Mouse (Mus musculus) embryonic facial prominence, embryonic 10.5 days (tissue): ENCODE data around the gene Tmem158. TPM values are rescaled to one million over a fixed set of nuclear protein-coding genes. Genes with fewer than 3 reads are reported as not detected.

Experiments
- DNase-seq: peaks from one replicate; pipeline ENCODE4 v3.0.0-alpha.2; 2017; ENCODE audit warnings: low spot score
- H3K27ac ChIP-seq: fragments of 300-500 bp; sonication (generic); replicated peaks from 2 replicates; pipeline ENCODE4 v1.5.1; 2016; ENCODE audit warnings: mild to moderate bottlenecking
- H3K27me3 ChIP-seq: fragments of 300-500 bp; sonication (generic); replicated peaks from 2 replicates; pipeline ENCODE4 v1.6.1; 2016; ENCODE audit warnings: low read depth, mild to moderate bottlenecking; ENCODE audit not compliant: poor library complexity, severe bottlenecking
- H3K36me3 ChIP-seq: fragments of 300-500 bp; sonication (generic); replicated peaks from 2 replicates; pipeline ENCODE4 v1.6.1; 2016; ENCODE audit warnings: mild to moderate bottlenecking, moderate library complexity
- H3K4me1 ChIP-seq: fragments of 300-500 bp; sonication (generic); 2 replicates; pipeline ENCODE4 v1.6.1; 2016
- H3K4me3 ChIP-seq: fragments of 300-500 bp; sonication (generic); 2 replicates; pipeline ENCODE4 v1.5.1; 2016; ENCODE audit warnings: mild to moderate bottlenecking, moderate library complexity
- H3K9me3 ChIP-seq: fragments of 300-500 bp; sonication (generic); 2 replicates; pipeline ENCODE4 v1.6.1; 2016; ENCODE audit warnings: mild to moderate bottlenecking
- WGBS: fragments of 180-500 bp; shearing (Covaris S2); methylation state at CpG from one replicate; pipeline ENCODE4 v1.1.7; 2016; 5-methylcytosine and 5-hydroxymethylcytosine counted together
- polyA plus RNA-seq: library from polyadenylated mRNA; unstranded; fragments of >200 nt; fragmentation: Nextera tagmentation; extraction: Ambion mirVana; gene quantifications from 2 replicates; pipeline ENCODE4 v1.2.1, GENCODE M21; 2016

Tmem158 gene
- polyA plus RNA-seq, 1 experiment from 2014 or later: 4.6 TPM

- H3K9me3 ChIP-seq: no peaks in the 10 kb centered on the region
- no peak overlapping the region for H3K4me3 ChIP-seq
- DNase-seq: no peak
- WGBS: 92% methylated on average over 2 of the region's 2 CpGs
- H3K27me3 ChIP-seq: no peaks in the 10 kb centered on the region
- H3K27ac ChIP-seq: no peak overlapping the region
- H3K4me1 ChIP-seq: peaks cover 19% of the 10 kb centered on the region
- no peaks in the 10 kb centered on the region for H3K36me3 ChIP-seq
These were observed 19.8 kb downstream of the Tmem158 start for GRCm38 (mm10) chr9:123240751-123241150.

- H3K27ac ChIP-seq: no peak overlapping the region
- WGBS: 88% methylated on average over 5 of the region's 5 CpGs
- no peak for DNase-seq
- no peaks in the 10 kb centered on the region for H3K9me3 ChIP-seq
- peaks cover 23% of the 10 kb centered on the region for H3K4me1 ChIP-seq
- H3K4me3 ChIP-seq: no peak overlapping the region
- H3K36me3 ChIP-seq: no peaks in the 10 kb centered on the region
- no peaks in the 10 kb centered on the region for H3K27me3 ChIP-seq
These were observed 20.3 kb downstream of the Tmem158 start for GRCm38 (mm10) chr9:123240271-123240670.

DNA sequence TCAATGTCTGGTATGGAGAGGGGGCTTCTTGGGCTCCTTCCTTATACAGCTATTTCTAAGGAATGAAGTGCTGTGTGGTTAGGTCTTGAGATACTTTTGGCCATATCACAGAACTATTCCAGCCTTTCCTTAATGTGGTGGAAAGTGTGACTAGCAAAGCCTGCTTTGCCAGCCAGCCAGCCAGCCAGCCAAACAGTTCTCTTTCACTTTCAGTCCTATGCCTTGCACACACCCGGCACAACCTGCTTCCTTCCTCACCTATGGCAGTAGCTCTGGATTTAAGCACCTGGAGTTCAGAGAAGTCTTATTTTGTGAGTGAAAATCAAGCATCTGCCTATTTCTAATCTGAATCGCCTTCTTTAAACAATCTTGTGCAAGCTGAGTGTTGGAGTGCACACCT, 20.9 kb downstream of the Tmem158 start:
- Histone ChIP-seq H3K4me1 (peaks cover 23% of the 10 kb centered on the region), H3K36me3 (no peaks in the 10 kb centered on the region), H3K4me3 (no peak overlapping the region), H3K27me3 (no peaks in the 10 kb centered on the region), H3K27ac (no peak overlapping the region), H3K9me3 (no peaks in the 10 kb centered on the region)
- no peak for DNase-seq
- 78% methylated on average over 2 of the region's 2 CpGs for WGBS

DNA sequence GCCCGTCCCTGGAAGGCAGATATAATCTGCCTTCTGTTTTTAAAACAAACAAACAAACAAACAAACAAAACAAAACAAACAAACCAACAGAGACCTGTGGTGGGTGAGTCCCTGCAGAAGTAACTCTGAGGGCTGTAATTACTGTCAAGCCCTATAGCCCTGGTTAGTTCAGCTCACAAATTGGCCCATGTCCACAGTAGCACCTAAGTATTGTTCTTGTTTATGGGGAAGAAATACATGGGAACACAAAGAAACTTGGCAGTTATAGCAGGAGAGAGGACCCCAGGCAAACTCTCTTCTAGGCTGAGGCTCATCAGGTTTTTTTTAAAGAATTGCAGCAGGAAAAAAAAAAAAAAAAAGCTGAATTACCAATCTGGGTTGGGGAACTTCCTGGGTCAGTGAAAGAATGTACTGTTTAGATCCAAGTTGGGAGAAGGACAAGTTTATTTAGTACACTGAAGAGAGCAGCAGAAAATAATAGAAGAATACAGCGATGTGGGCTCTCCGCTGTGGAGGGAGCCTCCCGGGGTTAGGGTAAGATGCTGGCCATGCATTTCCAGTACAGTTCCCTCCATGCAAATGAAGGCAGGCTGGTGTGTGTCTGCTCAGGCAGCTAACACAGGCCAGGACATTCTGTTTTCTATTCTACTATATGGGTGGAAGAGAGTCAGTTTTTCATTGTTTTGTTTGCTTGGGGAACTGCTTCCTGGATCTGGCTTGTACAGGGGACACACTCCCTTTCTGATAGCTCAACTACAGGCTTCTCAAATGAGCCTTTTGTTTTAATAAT, 22.1 kb downstream of the Tmem158 start:
- 0 out of 2 replicates have a peak overlapping the region, but pooled peaks have one; percentile 10 for H3K27ac ChIP-seq
- no peaks in the 10 kb centered on the region for H3K9me3 ChIP-seq
- no peaks in the 10 kb centered on the region for H3K36me3 ChIP-seq
- H3K4me1 ChIP-seq: peaks cover 23% of the 10 kb centered on the region
- no peaks in the 10 kb centered on the region for H3K27me3 ChIP-seq
- no peak for DNase-seq
- 41% methylated on average over 4 of the region's 4 CpGs for WGBS
- no peak overlapping the region for H3K4me3 ChIP-seq

DNA sequence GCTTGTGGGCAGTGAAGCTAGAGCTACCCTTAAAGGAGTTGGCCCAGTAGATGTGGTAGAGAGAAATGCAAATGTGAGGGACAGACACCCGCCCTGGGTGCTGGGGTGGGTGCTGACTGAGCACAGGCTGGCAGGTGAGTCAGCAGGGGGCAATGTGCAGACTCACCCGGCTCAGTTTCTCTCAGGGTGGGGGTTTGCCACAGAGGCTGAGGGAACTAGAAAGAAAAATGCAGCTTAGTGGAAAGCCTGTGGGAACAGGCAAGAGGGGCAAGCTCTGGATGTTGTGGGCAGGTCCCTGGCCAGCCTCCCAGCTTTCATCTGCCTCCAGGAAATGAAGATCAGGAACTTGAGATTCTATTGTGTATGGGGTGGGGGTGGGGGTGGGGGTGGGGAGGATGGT, 22.8 kb downstream of the Tmem158 start:
- no peak overlapping the region for H3K4me3 ChIP-seq
- H3K27ac ChIP-seq: peak overlapping the region; percentile 16
- 33% methylated on average over 2 of the region's 2 CpGs for WGBS
- H3K36me3 ChIP-seq: no peaks in the 10 kb centered on the region
- H3K27me3 ChIP-seq: no peaks in the 10 kb centered on the region
- H3K9me3 ChIP-seq: no peaks in the 10 kb centered on the region
- DNase-seq: no peak
- peaks cover 23% of the 10 kb centered on the region for H3K4me1 ChIP-seq

- Histone ChIP-seq H3K9me3 (no peaks in the 10 kb centered on the region), H3K4me1 (peaks cover 27% of the 10 kb centered on the region), H3K27me3 (no peaks in the 10 kb centered on the region), H3K36me3 (no peaks in the 10 kb centered on the region), H3K4me3 (no peak overlapping the region), H3K27ac (no peak overlapping the region)
- no peak for DNase-seq
- WGBS: 23% methylated on average over 3 of the region's 3 CpGs
These were observed 24.9 kb downstream of the Tmem158 start for GRCm38 (mm10) chr9:123235621-123236020.

GRCm38 (mm10) chr9:123229826-123230225, 30.7 kb downstream of the Tmem158 start:
- H3K9me3 ChIP-seq: no peaks in the 10 kb centered on the region
- H3K36me3 ChIP-seq: no peaks in the 10 kb centered on the region
- H3K4me3 ChIP-seq: no peak overlapping the region
- no peak for DNase-seq
- peaks cover 26% of the 10 kb centered on the region for H3K4me1 ChIP-seq
- no peaks in the 10 kb centered on the region for H3K27me3 ChIP-seq
- no peak overlapping the region for H3K27ac ChIP-seq
- 71% methylated on average over 4 of the region's 4 CpGs for WGBS

- no peaks in the 10 kb centered on the region for H3K36me3 ChIP-seq
- no peaks in the 10 kb centered on the region for H3K27me3 ChIP-seq
- H3K4me1 ChIP-seq: peaks cover 26% of the 10 kb centered on the region
- H3K9me3 ChIP-seq: no peaks in the 10 kb centered on the region
- no peak for DNase-seq
- H3K27ac ChIP-seq: no peak overlapping the region
- H3K4me3 ChIP-seq: no peak overlapping the region
These were observed 31.9 kb downstream of the Tmem158 start for GRCm38 (mm10) chr9:123228671-123229070.

DNA sequence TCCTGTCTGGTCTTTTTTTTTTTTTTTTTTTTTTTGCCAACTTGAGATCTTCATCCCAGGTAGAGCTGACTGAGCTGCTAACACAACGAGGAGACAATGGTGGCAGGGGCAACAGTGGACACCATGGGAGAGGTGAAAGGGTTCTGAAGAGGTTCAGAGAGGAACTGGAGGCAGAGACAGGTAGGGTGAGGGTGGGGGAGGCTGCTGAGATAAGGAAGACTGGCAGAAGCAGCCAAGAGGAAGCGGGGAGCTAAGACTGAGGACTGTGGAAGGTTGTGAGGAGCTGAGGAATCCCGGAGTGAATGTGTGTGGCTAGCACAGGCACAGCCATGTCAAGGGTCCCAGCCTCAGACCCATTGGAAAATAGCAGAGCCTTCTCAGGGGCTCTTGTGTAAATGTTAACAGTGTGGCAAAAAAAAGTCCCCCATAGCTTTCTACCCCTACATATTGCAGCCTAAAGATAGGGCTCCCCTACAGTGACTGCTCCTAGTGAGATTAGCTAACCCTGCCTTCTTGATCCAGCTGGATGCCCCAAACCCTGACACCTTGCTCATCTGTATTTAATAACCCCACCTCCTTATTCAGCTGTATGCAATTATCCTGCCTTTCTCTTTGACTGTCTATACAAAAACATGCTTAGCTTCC, 33.3 kb downstream of the Tmem158 start:
- H3K36me3 ChIP-seq: no peaks in the 10 kb centered on the region
- H3K27ac ChIP-seq: no peak overlapping the region
- DNase-seq: no peak
- H3K9me3 ChIP-seq: no peaks in the 10 kb centered on the region
- H3K4me1 ChIP-seq: peaks cover 22% of the 10 kb centered on the region
- H3K4me3 ChIP-seq: no peak overlapping the region
- no peaks in the 10 kb centered on the region for H3K27me3 ChIP-seq
- 77% methylated on average over 3 of the region's 3 CpGs for WGBS

- Histone ChIP-seq H3K27me3 (no peaks in the 10 kb centered on the region), H3K4me3 (no peak overlapping the region), H3K36me3 (no peaks in the 10 kb centered on the region), H3K27ac (no peak overlapping the region), H3K9me3 (no peaks in the 10 kb centered on the region), H3K4me1 (peaks cover 22% of the 10 kb centered on the region)
- WGBS: 66% methylated on average over 2 of the region's 2 CpGs
- DNase-seq: no peak
These were observed 35.6 kb downstream of the Tmem158 start for GRCm38 (mm10) chr9:123224863-123225431.

GRCm38 (mm10) chr9:123219826-123220225, 40.7 kb downstream of the Tmem158 start:
- WGBS: 67% methylated on average over 5 of the region's 5 CpGs
- DNase-seq: no peak
- peaks cover 24% of the 10 kb centered on the region for H3K27me3 ChIP-seq
- no peaks in the 10 kb centered on the region for H3K36me3 ChIP-seq
- no peaks in the 10 kb centered on the region for H3K9me3 ChIP-seq
- no peak overlapping the region for H3K4me3 ChIP-seq
- no peak overlapping the region for H3K27ac ChIP-seq
- peaks cover 9% of the 10 kb centered on the region for H3K4me1 ChIP-seq

DNA sequence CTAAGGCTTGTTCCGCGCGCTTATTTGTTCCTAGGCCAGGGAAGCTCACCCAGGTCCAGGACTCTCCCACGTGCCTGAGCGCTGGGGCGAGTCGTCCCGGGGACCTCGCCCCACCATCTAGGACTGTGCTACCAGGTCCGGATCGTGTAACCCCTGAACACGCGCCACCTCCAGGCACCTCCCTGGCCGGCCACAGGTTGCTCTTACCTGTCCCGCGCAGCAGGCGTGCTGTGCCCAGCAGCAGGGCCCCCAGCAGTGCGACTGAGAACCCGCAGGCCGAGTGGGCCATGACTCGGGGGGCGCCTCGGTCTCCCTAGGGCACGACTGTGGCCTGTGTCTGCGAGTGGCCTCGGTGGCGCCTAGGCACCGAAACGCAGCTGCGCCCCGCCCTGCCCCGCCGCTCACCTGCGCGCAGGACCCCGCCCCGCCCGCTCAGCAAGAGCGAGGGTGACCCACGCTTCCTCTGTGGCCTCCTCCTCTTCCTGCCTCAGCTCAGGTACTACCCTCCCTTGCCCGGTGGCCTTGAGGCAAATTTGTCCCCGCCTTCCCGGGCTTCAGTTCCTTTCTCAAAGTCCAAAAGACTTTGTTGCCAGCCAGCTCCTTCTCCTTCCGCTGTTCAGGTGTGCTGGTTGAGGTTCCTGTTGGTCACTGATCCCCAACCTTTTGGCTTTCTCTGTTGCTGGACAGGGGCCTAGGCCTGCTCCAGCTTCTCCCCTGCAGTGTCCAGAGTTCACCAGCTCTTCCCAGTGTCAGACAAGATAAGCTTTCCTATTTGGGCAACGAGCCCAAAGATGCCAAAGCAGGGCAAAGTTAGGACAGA, 44.7 kb downstream of the Tmem158 start, which contains the start of gene Cdcp1:
Cdcp1 (minus strand) TSS at position 418 of the 820 bp plus-strand sequence.
- 5% methylated on average over 45 of the region's 45 CpGs for WGBS
- Histone ChIP-seq H3K4me1 (peaks cover 12% of the 10 kb centered on the region), H3K9me3 (no peaks in the 10 kb centered on the region), H3K4me3 (peak within 1 kb of the TSS; percentile 55), H3K36me3 (no peaks in the 10 kb centered on the region), H3K27me3 (peaks cover 33% of the 10 kb centered on the region), H3K27ac (peak within 1 kb of the TSS; percentile 63)
- DNase-seq: peak; percentile 41
